Mouse (Mus musculus) embryo, embryonic 10.5 days (tissue): ENCODE data around the gene Tmem86a.

Experiments used
- DNase-seq: peaks from one replicate; pipeline ENCODE4 v3.0.0-alpha.2; 2015; ENCODE audit warnings: low spot score

The Tmem86a gene

DNA sequence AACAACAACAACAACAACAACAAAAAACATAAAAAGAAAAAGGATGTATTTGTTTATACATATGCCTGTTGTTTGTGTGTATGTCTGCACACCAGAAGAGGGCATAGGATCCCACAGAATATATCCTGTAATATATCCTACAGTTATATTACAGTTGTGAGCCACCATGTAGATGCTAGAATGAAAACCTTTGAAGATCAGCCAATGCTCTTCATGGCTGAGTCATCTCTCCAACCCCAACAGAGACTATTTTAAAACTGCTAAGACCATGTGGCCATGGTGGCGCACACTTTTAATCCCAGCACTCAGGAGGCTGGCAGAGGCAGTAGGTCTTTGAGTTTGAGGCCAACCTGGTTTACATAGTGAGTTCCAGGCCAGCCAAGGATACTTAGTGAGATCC lies 22.9 kb upstream of the Tmem86a start:
- DNase-seq, result no peak

DNA sequence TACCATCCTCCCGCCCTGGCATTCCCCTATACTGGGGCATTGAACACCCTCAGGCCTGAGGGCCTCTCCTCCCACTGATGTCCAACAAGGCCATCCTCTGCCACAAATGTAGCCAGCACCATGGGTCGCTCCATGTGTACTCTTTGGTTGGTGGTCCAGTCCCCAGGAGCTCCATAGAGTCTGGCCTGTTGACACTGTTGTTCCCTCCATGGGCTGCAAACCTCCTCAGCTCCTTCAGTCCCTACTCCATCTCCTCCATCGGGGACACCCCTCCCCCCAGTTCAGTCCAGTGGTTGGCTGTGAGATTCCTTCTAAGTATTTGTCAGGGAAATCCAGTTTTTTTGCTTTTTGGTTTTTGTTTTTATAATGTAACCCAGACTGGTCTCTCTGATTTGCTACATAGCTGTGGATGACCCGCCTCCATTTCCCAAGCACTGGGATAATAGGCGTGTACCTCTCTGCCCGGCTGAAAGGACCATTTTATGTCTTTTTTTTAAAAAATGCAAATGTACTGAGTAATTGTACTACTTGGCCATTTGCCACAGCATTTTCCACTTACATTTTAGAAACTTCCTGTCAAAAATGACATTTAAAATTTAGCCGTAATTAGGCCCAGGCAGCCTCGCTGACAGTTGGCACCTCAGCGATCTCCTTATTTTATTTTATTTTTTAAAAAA lies 19.7 kb upstream of the Tmem86a start:
- no peak for DNase-seq

- no peak for DNase-seq
Measured at GRCm38 (mm10) chr7:47031371-47031770, 19.0 kb upstream of the Tmem86a start.

DNA sequence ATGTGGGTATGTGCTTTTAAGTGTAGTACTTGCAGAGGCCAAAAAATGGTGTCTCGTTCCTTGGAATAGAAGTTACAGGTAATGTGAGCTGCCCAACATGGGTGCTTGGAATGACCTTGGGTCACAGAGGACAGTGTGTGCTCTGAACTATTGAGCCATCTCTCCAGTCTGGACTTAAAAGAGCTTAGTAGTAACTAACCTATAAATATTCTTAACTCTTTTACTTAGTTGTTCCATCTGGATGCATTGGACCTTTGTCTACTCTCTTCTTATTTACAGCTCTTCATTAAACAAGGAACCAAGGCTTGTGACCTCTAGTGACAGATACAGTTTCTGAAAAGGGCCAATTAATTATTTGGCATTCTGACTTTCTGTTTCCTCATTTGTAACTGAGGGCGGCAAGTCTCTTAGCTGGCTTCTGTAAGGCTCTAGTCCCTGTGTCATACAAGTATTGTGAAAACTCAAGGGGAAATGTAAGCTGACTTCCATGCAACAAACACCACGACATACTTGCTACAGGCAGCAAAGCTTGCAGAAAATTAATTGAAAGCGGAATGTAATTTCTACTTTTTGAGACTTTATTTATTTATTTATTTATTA lies 15.5 kb upstream of the Tmem86a start:
- DNase-seq, result no peak

DNA sequence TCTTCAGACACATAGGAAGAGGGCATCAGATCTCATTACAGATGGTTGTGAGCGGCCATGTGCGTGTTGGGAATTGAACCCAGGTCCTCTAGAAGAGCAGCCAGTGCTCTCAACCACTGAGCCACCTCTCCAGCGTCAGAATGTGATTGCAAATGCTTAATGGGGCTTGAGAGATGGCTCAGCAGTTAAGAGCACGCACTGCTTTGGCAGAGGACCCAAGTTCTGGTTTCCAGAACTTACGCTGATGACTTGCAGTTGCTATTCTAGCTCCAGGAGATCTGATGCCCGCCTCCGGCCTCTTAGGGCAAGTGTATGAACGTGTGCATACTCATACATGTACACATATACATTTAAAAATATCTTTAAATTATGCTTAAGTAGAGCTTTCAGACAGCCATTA lies 15.0 kb upstream of the Tmem86a start:
- no peak for DNase-seq

GRCm38 (mm10) chr7:47041706-47042105 lies 8.7 kb upstream of the Tmem86a start:
- DNase-seq, result no peak

- DNase-seq, result no peak
Measured at GRCm38 (mm10) chr7:47042121-47042520, 8.3 kb upstream of the Tmem86a start.

DNA sequence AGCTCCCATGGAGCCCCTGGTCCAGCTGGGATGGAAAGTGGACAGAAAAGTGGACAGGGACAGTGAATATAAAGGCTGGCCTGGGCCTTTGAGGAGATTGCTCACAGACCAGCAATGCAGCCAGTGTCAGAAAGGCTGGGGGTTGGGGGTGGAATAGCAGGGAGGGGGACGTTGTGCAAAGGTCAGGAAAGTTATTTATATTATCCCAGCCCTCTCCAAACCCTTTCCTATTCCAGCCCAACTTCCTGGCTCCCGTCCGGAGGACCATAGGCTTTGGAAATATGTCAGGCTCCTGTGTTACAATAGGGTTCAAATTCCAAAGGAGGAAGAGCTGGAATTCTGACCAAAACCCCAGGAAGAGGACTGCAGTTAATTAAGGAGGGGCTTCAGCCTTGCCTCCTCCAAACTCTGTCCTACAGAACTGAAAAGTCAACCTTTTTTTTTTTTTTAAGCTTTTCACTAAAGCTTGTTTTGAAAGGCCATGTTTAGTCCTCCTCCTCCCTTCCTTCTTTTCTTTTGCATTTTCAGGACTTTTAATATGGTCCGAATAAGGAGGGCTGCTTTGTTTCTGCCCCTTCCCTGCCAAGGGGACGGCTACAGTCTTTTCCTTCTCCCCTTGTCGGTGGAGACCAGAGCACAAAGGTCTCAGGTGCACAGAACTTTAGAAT lies 7.4 kb upstream of the Tmem86a start:
- DNase-seq, result peak; percentile 21

DNA sequence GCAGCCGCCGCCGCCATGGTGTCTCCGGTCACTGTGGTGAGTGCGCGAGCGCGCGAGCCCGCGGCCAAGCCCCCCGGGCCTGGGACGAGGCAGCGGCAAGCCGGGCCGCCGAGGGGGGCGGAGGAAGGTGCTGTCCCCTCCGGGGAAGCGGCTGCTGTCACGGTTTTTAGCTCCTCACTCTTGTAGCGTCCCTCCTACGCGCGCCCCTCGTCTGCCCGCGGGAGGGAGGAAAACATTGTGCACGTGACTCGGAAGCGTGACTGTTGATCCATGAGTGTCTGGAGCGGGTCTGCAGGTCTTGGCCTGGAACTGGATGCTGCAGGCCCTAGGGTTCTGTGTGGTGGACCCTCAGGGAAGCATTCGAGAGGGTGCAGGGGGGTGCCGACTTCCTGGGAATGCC lies 365 bp downstream of the Tmem86a start:
- DNase-seq, result peak; percentile 69

DNA sequence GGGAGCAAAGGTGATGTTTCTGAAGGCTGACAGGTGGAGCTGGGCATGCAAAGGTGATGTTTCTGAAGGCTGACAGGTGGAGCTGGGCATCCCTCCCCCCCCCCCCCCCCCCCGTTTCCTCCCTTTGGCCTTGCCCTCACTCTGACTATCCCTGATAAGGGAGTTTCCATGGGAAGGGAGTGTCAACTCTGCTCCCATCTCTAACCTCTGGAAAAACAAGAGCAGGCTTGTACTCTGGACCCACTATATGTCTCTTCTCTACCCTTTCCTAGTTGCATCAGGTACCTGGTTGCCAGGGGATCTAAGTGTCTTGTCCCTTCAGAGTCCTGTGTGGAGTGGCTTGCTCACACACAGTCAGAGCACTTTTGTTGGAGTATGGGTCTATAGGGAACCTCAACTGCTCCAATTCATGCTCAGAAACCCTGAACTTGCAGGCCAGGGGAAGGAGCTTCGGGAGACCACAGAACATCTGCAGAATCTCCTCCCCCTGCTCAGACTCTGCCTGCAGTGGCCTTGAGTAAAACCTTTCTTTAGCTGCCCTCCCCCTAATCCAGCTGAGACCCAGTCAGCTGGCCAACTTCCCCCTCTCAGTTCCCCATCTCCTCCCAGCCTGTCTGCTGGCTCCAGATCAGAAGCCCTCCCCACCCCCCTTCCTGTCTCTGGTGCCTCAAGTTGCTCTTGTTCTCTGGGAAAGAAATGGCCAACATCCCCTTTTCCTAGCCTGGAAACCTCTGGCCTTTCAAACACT lies 1.2 kb downstream of the Tmem86a start:
- peak; percentile 8 for DNase-seq

DNA sequence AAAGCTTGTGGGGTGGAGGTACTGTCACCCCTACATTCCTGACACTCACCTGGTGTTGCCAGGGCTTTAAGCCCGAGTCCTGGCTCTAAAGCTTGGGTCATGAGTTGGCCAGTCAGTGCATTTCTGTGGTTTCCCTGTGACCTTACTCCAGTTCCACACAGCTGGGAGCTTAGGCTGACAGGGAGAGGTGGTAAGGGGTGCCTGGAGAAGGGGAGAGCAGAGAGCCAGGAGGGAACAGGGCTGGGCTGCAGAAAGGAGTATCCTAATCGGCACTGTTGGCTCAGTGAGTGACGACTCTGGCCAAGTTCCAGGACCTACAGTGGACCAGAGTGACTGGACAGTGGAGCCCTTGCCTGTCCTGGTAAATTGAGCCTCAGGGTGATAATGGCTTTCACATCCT lies 1.9 kb downstream of the Tmem86a start:
- no peak for DNase-seq

DNA sequence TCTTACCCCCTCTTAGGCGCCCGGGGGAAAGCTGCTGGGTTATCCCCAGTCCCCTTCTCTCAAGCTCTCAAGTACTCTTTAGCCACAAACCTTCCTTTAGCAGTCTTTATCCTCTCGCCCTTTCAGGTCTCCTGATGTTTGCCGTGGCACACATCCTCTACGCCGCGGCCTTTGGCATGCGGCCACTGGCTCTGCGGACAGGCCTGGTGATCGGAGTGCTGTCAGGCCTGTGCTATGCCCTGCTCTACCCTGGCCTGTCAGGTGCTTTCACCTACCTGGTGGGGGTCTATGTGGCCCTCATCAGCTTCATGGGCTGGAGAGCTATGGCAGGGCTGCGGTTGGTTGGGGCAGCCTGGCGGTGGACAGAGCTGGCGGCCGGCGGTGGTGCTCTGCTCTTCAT lies 2.9 kb downstream of the Tmem86a start:
- DNase-seq, result no peak

- DNase-seq, result no peak
Measured at GRCm38 (mm10) chr7:47054666-47055065, 4.3 kb downstream of the Tmem86a start.

DNA sequence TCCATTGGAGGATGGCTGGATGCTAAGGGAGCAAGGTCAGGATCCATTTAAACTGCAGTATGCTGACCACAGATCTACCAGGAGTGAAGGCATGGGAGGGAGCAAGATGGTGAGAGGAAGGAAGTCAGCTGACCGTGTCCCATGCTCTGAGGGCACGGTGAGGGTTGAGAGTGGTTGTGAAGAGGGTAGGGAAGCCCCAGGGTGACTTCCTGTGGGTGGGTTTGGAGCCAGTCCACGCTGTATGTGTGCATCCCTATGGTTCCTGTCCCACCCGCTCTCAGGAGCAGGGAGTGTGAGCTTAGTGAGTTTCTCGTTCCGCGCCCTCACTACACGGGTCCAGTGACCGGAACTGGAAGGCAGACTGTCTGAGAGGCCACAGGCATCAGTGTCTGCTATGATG lies 5.3 kb downstream of the Tmem86a start:
- no peak for DNase-seq

GRCm38 (mm10) chr7:47056273-47056672 lies 5.9 kb downstream of the Tmem86a start:
- no peak for DNase-seq

DNA sequence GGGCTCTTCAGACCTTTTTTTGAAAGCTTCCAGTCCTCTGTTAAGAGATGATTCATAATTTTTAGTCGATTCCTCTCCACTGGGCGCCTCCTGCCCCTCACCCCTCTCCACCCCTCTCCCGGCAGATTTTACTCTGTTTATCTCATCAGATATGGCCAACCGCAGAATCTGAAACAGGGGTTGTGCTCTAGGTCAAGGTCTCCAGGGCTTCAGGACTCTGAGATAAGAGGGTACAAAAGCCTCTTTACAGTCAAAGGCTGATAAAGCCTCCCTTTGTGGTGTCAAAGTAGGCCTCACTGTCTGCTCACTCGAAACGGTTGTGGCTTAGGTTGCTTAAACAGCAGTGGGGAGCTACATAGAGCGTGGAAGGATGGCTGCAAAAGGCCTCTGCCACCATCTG lies 8.9 kb downstream of the Tmem86a start:
- no peak for DNase-seq

DNA sequence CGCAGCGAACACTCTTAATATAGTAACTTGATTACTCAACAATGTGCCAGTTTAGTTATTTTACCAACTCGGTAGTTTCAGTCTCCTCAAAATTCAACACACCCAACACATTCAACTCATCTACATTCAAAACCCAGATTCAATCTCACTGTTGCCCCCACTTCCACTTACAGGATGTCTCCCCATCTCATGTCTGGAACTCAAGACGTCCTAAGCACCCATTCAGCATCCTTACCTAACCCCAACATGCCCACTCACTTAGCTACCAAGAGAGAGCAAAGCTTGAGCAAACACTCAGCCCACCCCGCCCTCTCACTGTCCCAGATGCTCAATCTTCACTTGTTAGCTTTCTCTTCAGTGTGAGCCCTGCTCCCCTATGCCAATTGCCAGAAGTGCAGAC lies 11.2 kb downstream of the Tmem86a start:
- DNase-seq, result no peak

DNA sequence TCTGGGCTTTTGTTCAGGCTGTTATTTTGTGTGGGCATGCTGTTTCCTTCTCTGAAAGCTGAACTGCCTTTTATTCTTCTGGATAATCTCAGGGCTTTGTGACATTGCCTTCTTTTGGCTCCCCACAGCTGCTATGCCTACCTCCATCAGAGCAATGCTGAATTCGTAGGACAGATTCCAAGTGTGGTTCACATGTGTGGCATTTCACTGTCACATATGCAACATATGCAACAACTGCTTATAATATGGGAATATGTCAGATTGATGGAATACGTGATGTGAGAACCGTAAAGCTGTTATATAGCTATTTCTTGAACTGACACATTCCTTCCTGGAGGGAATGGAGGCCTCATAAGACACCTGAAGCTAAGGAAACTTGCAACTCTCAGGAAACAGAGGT lies 16.5 kb downstream of the Tmem86a start:
- DNase-seq, result no peak

DNA sequence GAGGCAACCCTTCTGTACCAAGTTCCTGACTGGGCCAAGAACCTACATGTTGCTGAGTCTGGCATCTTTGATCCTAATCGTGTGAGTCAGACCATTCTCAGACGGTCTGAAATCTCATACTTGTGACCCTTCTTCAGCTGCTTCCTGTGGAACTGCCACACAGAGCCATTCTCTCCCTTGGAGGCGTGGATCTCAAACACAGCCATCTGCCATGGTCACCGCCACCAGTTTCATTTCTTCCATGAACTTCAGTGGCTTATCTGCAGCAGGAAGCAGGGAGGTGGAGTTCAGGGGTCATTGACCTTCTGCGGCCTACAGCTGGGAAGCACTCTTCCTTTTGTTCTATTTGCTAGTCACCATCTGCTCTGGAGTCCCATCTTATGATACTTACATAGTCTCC lies 17.5 kb downstream of the Tmem86a start:
- peak; percentile 22 for DNase-seq

- DNase-seq, result peak; percentile 20
Measured at GRCm38 (mm10) chr7:47072551-47072950, 22.1 kb downstream of the Tmem86a start.

DNA sequence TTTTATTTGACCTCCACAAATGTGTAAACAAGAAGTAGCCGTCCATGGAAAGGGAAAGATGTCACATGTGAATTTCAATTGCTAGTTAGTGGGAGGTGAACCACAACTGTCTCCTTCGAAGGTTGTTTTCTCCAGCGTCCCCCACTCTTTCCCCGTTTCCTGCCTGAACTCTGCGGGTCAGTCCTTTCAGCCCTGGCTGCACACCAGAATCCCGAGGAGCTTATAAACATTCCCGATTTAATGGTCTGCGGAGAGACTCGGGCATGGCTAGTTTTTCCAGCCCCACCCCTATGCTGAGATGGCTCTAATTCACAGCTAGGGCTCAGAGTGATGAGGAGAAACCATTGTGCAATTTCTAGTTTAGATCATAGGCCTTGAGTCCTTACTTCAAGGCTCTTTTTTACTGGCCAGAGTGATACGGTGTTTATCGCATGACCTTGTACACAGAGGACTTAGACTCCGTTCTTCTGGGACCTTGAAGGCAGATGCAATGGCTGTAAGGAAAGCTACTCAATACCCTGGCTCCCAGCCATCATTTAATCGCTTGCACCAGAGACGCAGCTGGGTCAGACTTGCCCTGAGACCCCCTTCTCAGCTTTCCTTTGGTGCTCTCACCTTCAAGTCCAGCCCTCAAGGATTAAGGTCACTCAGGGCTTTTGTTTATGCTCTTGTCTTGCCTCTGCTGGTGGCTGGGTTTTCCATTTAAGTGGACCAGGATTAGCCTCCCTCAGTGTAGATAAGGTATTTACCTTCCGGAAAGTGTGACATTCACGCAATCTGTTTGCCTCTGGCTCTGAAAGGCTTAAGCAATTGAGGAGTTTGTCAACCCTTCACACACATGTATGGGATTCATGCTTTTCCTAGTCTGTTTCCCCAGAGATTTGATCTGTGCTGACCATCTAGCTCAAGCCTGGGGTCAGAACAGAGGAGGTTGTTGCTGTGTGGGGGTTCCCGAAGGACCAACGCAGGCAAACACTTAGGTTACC lies 23.4 kb downstream of the Tmem86a start:
- DNase-seq, result peak; percentile 4

GRCm38 (mm10) chr7:47076193-47076592 lies 25.8 kb downstream of the Tmem86a start:
- DNase-seq, result no peak
